Mouse (Mus musculus) heart, embryonic 14.5 days (tissue): ENCODE measurements around the gene Zfp646. TPM values are rescaled to one million over a fixed set of nuclear protein-coding genes. Genes with fewer than 3 reads are reported as not detected.

Experiments used
- ATAC-seq: fragments of 200-750 bp; cut with Nextera tagmentation; 2 replicates; pipeline ENCODE4 v1.8.0; 2017; ENCODE audit warnings: low read depth, moderate TSS enrichment; ENCODE audit not compliant: insufficient number of reproducible peaks, insufficient read depth, low FRiP score
- H3K27ac ChIP-seq, 2 experiments: fragments of 200-500 bp in 1 of 2; fragments of 300-500 bp in 1 of 2; sonication (generic) in 1 of 2; replicated peaks in 1 of 2; 2 replicates each; pipeline ENCODE4 v1.5.1; 2012 to 2014; ENCODE audit warnings: low read depth in 2 of 2, low read length in 2 of 2, control low read depth in 1 of 2, mild to moderate bottlenecking in 1 of 2, mixed read lengths in 1 of 2; ENCODE audit not compliant: control insufficient read depth in 1 of 2, insufficient read depth in 1 of 2
- H3K27me3 ChIP-seq: fragments of 300-500 bp; sonication (generic); 2 replicates; pipeline ENCODE4 v1.6.1; 2014; ENCODE audit warnings: mild to moderate bottlenecking, low read length, control low read depth; ENCODE audit not compliant: control insufficient read depth, insufficient read depth
- H3K36me3 ChIP-seq: fragments of 300-500 bp; sonication (generic); 2 replicates; pipeline ENCODE4 v1.6.1; 2014; ENCODE audit warnings: mild to moderate bottlenecking, control low read depth, low read length, mixed read lengths; ENCODE audit not compliant: control insufficient read depth, insufficient read depth
- H3K4me1 ChIP-seq, 2 experiments: fragments of 200-500 bp in 1 of 2; fragments of 300-500 bp in 1 of 2; sonication (generic) in 1 of 2; 2 replicates each; pipeline ENCODE4 v1.6.1; 2012 to 2014; ENCODE audit warnings: low read length in 2 of 2, control low read depth in 1 of 2, mixed read lengths in 1 of 2; ENCODE audit not compliant: control insufficient read depth in 2 of 2, insufficient read depth in 2 of 2
- H3K4me2 ChIP-seq: fragments of 300-500 bp; sonication (generic); 2 replicates; pipeline ENCODE4 v1.6.1; 2014; ENCODE audit warnings: mild to moderate bottlenecking, low read length
- H3K4me3 ChIP-seq, 2 experiments: fragments of 200-500 bp in 1 of 2; fragments of 300-500 bp in 1 of 2; sonication (generic) in 1 of 2; 2 replicates each; pipeline ENCODE4 v1.5.1; 2012 to 2014; ENCODE audit warnings: low read length in 2 of 2, mild to moderate bottlenecking in 2 of 2, control low read depth in 1 of 2, low read depth in 1 of 2, moderate library complexity in 1 of 2; ENCODE audit not compliant: control insufficient read depth in 1 of 2, insufficient read depth in 1 of 2
- H3K9ac ChIP-seq: fragments of 300-500 bp; sonication (generic); 2 replicates; pipeline ENCODE4 v1.6.1; 2014; ENCODE audit warnings: mild to moderate bottlenecking, low read length
- H3K9me3 ChIP-seq: fragments of 300-500 bp; sonication (generic); 2 replicates; pipeline ENCODE4 v1.6.1; 2016; ENCODE audit warnings: low read length, control low read depth; ENCODE audit not compliant: control insufficient read depth
- WGBS: fragments of 180-500 bp; shearing (Covaris S2); extraction: QIAGEN DNeasy Blood & Tissue Kit; methylation state at CpG from one replicate; pipeline ENCODE4 v1.1.7; 2014; 5-methylcytosine and 5-hydroxymethylcytosine counted together
- polyA plus RNA-seq: library from polyadenylated mRNA; unstranded; fragments of >200 nt; fragmentation: Nextera tagmentation; extraction: Ambion mirVana; gene quantifications from 2 replicates; pipeline ENCODE4 v1.2.1, GENCODE M21; 2014

Zfp646 gene
- polyA plus RNA-seq, 1 experiment from 2014 or later = 8.9 TPM

DNA sequence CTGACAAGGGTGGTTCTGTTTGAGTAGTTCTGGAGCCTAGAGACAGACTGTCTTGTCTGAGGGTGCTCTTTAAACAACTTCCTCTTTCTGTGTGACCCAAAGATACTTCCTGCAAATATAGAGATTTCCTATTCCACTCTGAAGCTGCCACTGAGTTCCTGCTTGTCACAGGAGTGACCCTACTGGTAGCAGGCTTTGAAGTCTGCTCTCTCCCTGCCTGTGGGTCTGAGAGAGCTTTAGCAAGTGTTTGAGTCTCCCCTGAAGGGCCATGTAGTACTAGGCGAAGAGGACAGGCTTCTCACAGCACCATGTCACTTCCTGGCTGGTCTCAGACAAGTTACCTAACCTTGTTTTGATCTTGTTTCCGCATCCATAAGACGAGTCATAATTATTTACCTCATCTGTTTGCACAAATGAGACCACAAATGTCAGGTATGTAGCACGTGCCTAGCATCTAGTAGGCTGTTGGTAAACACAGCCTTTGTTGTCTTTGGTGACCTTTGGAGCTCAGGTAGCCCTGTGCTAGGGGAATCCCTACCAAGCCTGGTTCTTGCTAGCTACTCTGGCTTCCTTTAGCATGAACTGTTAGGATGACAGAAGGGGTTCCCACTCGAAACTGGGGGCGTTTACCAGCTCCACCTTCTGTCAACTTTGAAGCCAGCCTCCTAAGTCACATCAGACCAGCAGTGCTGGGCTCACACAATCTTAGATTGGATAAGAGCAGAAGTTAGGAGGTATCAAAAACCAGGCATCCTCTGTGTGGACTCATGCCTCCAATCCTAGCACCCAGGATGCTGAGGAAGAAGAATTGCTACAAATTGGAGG, 46.6 kb downstream of the Zfp646 start:
- Histone ChIP-seq H3K4me2 (no peak overlapping the region), H3K4me3 (no peak overlapping the region), H3K4me1 (no peaks in the 10 kb centered on the region), H3K9ac (no peak overlapping the region), H3K27me3 (no peaks in the 10 kb centered on the region), H3K36me3 (peaks cover 71% of the 10 kb centered on the region), H3K27ac (no peak overlapping the region), H3K9me3 (no peaks in the 10 kb centered on the region)
- ATAC-seq = no peak
- WGBS = 82% methylated on average over 6 of the region's 6 CpGs

DNA sequence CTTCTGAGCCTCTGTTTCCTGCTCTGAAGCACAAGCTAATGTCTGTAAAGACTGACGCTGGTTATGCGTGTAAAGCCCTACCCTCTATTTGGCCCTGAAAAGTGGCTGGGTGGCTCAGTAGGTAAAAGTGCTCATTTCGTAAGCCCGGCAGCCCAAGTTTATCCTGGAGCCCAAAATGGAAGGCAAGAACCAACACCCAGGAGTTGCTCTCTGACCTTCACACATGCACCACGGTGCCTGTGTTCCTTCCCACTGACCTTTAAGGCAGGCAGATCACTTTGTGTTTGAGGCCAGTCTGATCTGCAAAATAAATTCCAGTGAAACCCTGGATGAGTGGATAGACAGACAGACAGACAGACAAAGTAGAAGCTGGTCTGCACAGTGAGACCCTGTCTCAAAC, 47.7 kb downstream of the Zfp646 start:
- no peak overlapping the region for H3K27ac ChIP-seq
- H3K4me3 ChIP-seq = no peak overlapping the region
- H3K4me2 ChIP-seq = no peak overlapping the region
- ATAC-seq = no peak
- H3K4me1 ChIP-seq = peaks cover under 1 to 2% of the 10 kb centered on the region in 2 experiments; a peak in 3 of 4 replicates
- peaks cover 3% of the 10 kb centered on the region for H3K27me3 ChIP-seq
- 88% methylated on average over 5 of the region's 5 CpGs for WGBS
- peaks cover 64% of the 10 kb centered on the region for H3K36me3 ChIP-seq
- no peak overlapping the region for H3K9ac ChIP-seq
- H3K9me3 ChIP-seq = no peaks in the 10 kb centered on the region

DNA sequence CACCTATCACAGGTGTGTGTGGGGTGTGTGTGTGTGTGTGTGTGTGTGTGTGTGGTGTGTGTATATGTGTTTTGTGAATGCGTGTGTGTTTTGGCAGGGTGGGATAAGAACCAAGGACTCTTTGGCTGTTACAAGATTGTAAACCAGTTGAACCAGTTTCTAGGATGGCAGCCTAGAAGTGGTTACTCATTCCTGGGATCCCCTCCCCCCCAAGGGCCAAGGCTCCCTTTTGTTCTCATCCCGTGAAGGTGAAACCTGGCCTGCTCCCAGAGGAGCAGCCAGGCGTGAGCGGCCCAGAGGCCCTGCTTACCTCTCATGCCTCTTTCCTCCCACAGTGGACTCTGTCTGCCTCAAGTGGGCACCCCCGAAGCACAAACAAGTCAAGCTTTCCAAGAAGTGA, 49.2 kb downstream of the Zfp646 start:
- peaks cover 6 to 13% of the 10 kb centered on the region in 2 experiments for H3K4me1 ChIP-seq
- peaks cover 59% of the 10 kb centered on the region for H3K36me3 ChIP-seq
- H3K4me3 ChIP-seq = no peak overlapping the region
- no peaks in the 10 kb centered on the region for H3K9me3 ChIP-seq
- ATAC-seq = no peak
- H3K27ac ChIP-seq = no peak overlapping the region
- H3K27me3 ChIP-seq = peaks cover 17% of the 10 kb centered on the region
- H3K4me2 ChIP-seq = no peak overlapping the region
- H3K9ac ChIP-seq = no peak overlapping the region
- WGBS = 79% methylated on average over 5 of the region's 5 CpGs

GRCm38 (mm10) chr7:127926066-127926465, 50.0 kb downstream of the Zfp646 start:
- no peak overlapping the region for H3K4me3 ChIP-seq
- no peak overlapping the region for H3K4me2 ChIP-seq
- peaks cover 51% of the 10 kb centered on the region for H3K36me3 ChIP-seq
- no peak for ATAC-seq
- peaks cover 19% of the 10 kb centered on the region for H3K27me3 ChIP-seq
- H3K4me1 ChIP-seq = peaks cover 6 to 13% of the 10 kb centered on the region in 2 experiments
- 90% methylated on average over 8 of the region's 8 CpGs for WGBS
- H3K9me3 ChIP-seq = no peaks in the 10 kb centered on the region
- no peak overlapping the region for H3K9ac ChIP-seq
- H3K27ac ChIP-seq = no peak overlapping the region

- no peak overlapping the region for H3K4me3 ChIP-seq
- H3K4me2 ChIP-seq = no peak overlapping the region
- peaks cover 47% of the 10 kb centered on the region for H3K36me3 ChIP-seq
- WGBS = 82% methylated on average over 11 of the region's 11 CpGs
- no peak overlapping the region for H3K9ac ChIP-seq
- no peaks in the 10 kb centered on the region for H3K9me3 ChIP-seq
- H3K27ac ChIP-seq = no peak overlapping the region
- ATAC-seq = no peak
- H3K4me1 ChIP-seq = peaks cover 12 to 20% of the 10 kb centered on the region in 2 experiments
- peaks cover 19% of the 10 kb centered on the region for H3K27me3 ChIP-seq
Observed at GRCm38 (mm10) chr7:127926846-127927245, 50.8 kb downstream of the Zfp646 start.

DNA sequence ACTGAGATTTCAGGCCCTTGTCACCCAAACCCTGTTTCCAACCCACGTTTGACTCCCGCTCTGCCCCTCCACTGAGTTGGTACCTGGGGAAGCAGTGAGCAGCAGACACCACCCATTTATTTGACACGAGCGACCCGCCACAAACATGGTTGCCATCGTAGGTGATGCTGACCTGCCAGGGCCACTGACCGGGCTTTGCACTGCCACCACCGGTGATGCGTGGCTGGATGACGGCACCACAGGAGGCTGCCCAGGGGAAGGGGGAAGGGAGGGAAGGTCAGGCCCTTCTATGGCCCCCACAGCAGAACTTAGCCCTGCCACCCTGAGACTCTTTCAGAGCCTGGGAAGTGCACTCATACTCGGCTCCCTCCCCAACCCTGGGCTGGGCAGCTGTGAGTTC, 51.7 kb downstream of the Zfp646 start:
- Histone ChIP-seq H3K27me3 (peaks cover 19% of the 10 kb centered on the region), H3K4me3 (no peak overlapping the region), H3K4me2 (no peak overlapping the region), H3K27ac (no peak overlapping the region), H3K9ac (no peak overlapping the region), H3K36me3 (peaks cover 40% of the 10 kb centered on the region), H3K4me1 (peaks cover 13 to 21% of the 10 kb centered on the region in 2 experiments), H3K9me3 (no peaks in the 10 kb centered on the region)
- WGBS = 78% methylated on average over 10 of the region's 11 CpGs
- ATAC-seq = no peak

DNA sequence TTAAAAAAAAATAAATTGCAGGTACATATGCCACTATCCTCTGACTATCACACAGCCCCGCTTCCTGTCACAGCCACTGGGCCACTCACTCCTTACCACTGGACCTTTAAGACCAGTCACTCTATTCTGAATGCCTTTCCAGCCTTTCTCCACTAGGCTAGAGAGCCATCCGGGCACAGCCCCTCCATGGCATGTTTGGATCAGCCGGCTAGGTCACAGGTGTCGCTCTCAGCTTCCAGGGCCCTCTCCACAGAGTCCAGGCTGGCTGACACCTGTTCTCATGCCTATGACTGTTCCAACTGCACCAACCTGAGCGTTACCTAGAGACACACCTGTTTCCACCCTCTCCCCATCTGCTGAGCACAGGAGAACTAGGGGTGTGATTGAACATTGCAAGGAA, 52.6 kb downstream of the Zfp646 start:
- ATAC-seq = no peak
- Histone ChIP-seq H3K4me1 (peaks cover 14 to 21% of the 10 kb centered on the region in 2 experiments), H3K27me3 (peaks cover 19% of the 10 kb centered on the region), H3K36me3 (peaks cover 31% of the 10 kb centered on the region), H3K27ac (no peak overlapping the region), H3K4me3 (no peak overlapping the region), H3K4me2 (0 out of 2 replicates have a peak overlapping the region, but pooled peaks have one; percentile 62), H3K9me3 (no peaks in the 10 kb centered on the region), H3K9ac (no peak overlapping the region)
- 45% methylated on average over 5 of the region's 5 CpGs for WGBS
